Mouse (Mus musculus) thymus, adult 2 months (tissue): ENCODE measurements around the gene Aco1.

Experiments used
- CTCF ChIP-seq: fragments of 200-500 bp; IDR thresholded peaks from 2 replicates; pipeline ENCODE4 v1.5.1; 2012; ENCODE audit warnings: mild to moderate bottlenecking, control low read depth, low read length, moderate library complexity, borderline replicate concordance; ENCODE audit not compliant: control insufficient read depth, poor library complexity, insufficient read depth; ENCODE audit errors: extremely low read depth
- POLR2A ChIP-seq: fragments of 200-500 bp; IDR thresholded peaks from 2 replicates; pipeline ENCODE4 v1.6.1; 2012; ENCODE audit warnings: mild to moderate bottlenecking, low read length, control low read depth, moderate library complexity; ENCODE audit not compliant: control insufficient read depth, poor library complexity, insufficient read depth; ENCODE audit errors: extremely low read depth

- TF ChIP-seq POLR2A = no peak
- no peak for TF ChIP-seq CTCF
Measured at GRCm38 (mm10) chr4:40239409-40240271, 96.8 kb downstream of the Aco1 start, which contains the start of gene Ddx58.
